Mouse (Mus musculus) gastrocnemius, adult 2 months (tissue): Measurements from ENCODE around the gene Rps10. TPM values are rescaled to one million over a fixed set of nuclear protein-coding genes. Genes with fewer than 3 reads are reported as not detected.
A peak's percentile ranks its signal among the peaks of the same experiment; 100 is the strongest.
"Not testable (repeated sequence)": the region's sequence is repeated elsewhere in the genome, so short reads cannot be mapped to it uniquely, and the experiment has no call there.

Experiments
- DNase-seq: peaks from one replicate; pipeline ENCODE4 v3.0.0; 2022
- H3K27ac ChIP-seq: fragments of 200-600 bp; 2 replicates; pipeline ENCODE4 v1.8.1; 2022; ENCODE audit warnings: mild to moderate bottlenecking
- H3K4me3 ChIP-seq: fragments of 200-600 bp; 2 replicates; pipeline ENCODE4 v1.8.1; 2022; ENCODE audit warnings: mild to moderate bottlenecking, moderate library complexity
- CTCF ChIP-seq: fragments of 200-600 bp; IDR thresholded peaks from 2 replicates; pipeline ENCODE4 v1.8.1; 2022; ENCODE audit warnings: antibody characterized with exemption, mild to moderate bottlenecking, moderate library complexity
- intact Hi-C: fragments of 180-260 bp; cut with DNase I; formaldehyde crosslinking; loops from one replicate; pipeline ENCODE4 v1.15.1; 2025
- total RNA-seq, 2 experiments: library from RNA; stranded (reverse); gene quantifications; 2 replicates each; pipeline ENCODE4 v1.2.3; 2021

Gene Rps10
- total RNA-seq, 2 experiments from 2014 or later, result 342 to 407 TPM

GRCm38 (mm10) chr17:27638921-27639332, 2.5 kb upstream of the Rps10 start:
- intact Hi-C loops, result no loop called here
- TF ChIP-seq CTCF, result peak; percentile 74
- DNase-seq, result peak; percentile 34
- Histone ChIP-seq H3K27ac (no peak overlapping the region), H3K4me3 (no peak overlapping the region)

- intact Hi-C loops, result no loop called here
- H3K4me3 ChIP-seq, result no peak overlapping the region
- no peak for DNase-seq
- H3K27ac ChIP-seq, result no peak overlapping the region
- TF ChIP-seq CTCF, result no peak
These were observed 864 bp upstream of the Rps10 start for GRCm38 (mm10) chr17:27637333-27637732.

GRCm38 (mm10) chr17:27635575-27635903, 930 bp downstream of the Rps10 start:
- Histone ChIP-seq H3K27ac (peak overlapping the region; percentile 89), H3K4me3 (peak overlapping the region; percentile 97)
- intact Hi-C loops, DNase-seq: not testable (repeated sequence)

- H3K27ac ChIP-seq, result peak within 1 kb of the TSS; percentile 89
- DNase-seq, result peak; percentile 94
- TF ChIP-seq CTCF, result no peak
- intact Hi-C loops, result no loop called here
- H3K4me3 ChIP-seq, result peak within 1 kb of the TSS; percentile 97
These were observed 1.4 kb downstream of the Rps10 start, which contains the start of gene RPS10-NUDT3 for GRCm38 (mm10) chr17:27634871-27635574. Gene RPS10-NUDT3 (minus strand): TSS chr17:27635222.

- peak; percentile 82 for TF ChIP-seq CTCF
- intact Hi-C loops, result loop anchor here (1.0 to 10.0 kb wide), 3 partner anchors 64 to 425 kb away; partner anchors contain the start of genes AI413582 and Lemd2
- Histone ChIP-seq H3K27ac (no peak overlapping the region), H3K4me3 (no peak overlapping the region)
- DNase-seq, result peak; percentile 88
These were observed 7.0 kb downstream of the Rps10 start for GRCm38 (mm10) chr17:27629249-27630020.

GRCm38 (mm10) chr17:27628376-27628775, 8.1 kb downstream of the Rps10 start:
- DNase-seq, result no peak
- no peak for TF ChIP-seq CTCF
- H3K27ac ChIP-seq, result no peak overlapping the region
- intact Hi-C loops, result loop anchor here (10.0 kb wide), 1 partner anchor 424 kb away; the partner anchor contains the start of gene Lemd2
- H3K4me3 ChIP-seq, result no peak overlapping the region

- intact Hi-C loops, result loop anchor here (10.0 kb wide), 1 partner anchor 423 kb away; the partner anchor contains the start of gene Lemd2
These were observed 9.0 kb downstream of the Rps10 start for GRCm38 (mm10) chr17:27627451-27627850.

GRCm38 (mm10) chr17:27626681-27627080, 9.8 kb downstream of the Rps10 start:
- DNase-seq, result no peak
- intact Hi-C loops, result loop anchor here (10.0 kb wide), 1 partner anchor 422 kb away; the partner anchor contains the start of gene Lemd2
- H3K27ac ChIP-seq, result peak overlapping the region; percentile 38; the same call in 1 of the 2 replicates
- no peak overlapping the region for H3K4me3 ChIP-seq
- no peak for TF ChIP-seq CTCF

More at GRCm38 (mm10) chr17:27627451-27627850, 9.0 kb downstream of the Rps10 start:
- no peak for DNase-seq
- peak; percentile 14; the same call in 1 of the 2 replicates for TF ChIP-seq CTCF
- Histone ChIP-seq H3K4me3 (no peak overlapping the region), H3K27ac (no peak overlapping the region)

GRCm38 (mm10) chr17:27625455-27626251, 10.8 kb downstream of the Rps10 start:
- DNase-seq, result no peak
- H3K27ac ChIP-seq, result peak overlapping the region; percentile 24; the same call in 1 of the 2 replicates
- intact Hi-C loops, result loop anchor here (10.0 kb wide), 1 partner anchor 421 kb away; the partner anchor contains the start of gene Lemd2
- no peak overlapping the region for H3K4me3 ChIP-seq
- TF ChIP-seq CTCF, result no peak

GRCm38 (mm10) chr17:27623360-27624326, 12.8 kb downstream of the Rps10 start, which contains the start of gene Nudt3:
Gene Nudt3 (minus strand): TSS chr17:27623495.
- Histone ChIP-seq H3K4me3 (peak within 1 kb of the TSS; percentile 96), H3K27ac (peak within 1 kb of the TSS; percentile 99)
- intact Hi-C loops, result loop anchor here (2.0 to 10.0 kb wide), 3 partner anchors 21 to 419 kb away; partner anchors contain the start of gene Lemd2
- peak; percentile 18; the same call in 1 of the 2 replicates for TF ChIP-seq CTCF
- DNase-seq, result peak; percentile 95
